Mouse (Mus musculus): ENCODE measurements around the gene Isoc2a.

Gene Isoc2a

DNA sequence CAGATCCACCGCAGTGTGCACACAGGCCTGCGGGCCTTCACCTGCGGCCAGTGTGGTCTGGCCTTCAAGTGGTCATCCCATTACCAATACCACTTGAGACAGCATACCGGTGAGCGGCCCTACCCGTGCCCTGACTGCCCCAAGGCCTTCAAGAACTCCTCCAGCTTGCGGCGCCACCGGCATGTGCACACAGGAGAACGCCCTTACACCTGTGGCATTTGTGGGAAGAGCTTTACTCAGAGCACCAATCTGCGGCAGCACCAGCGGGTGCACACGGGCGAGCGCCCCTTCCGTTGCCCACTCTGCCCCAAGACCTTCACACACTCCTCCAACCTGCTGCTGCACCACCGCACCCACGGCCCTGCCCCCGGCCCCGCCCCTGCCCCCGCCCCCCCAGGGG is 42.1 kb downstream of the Isoc2a start:
- DNase-seq, result peak; percentile 91

DNA sequence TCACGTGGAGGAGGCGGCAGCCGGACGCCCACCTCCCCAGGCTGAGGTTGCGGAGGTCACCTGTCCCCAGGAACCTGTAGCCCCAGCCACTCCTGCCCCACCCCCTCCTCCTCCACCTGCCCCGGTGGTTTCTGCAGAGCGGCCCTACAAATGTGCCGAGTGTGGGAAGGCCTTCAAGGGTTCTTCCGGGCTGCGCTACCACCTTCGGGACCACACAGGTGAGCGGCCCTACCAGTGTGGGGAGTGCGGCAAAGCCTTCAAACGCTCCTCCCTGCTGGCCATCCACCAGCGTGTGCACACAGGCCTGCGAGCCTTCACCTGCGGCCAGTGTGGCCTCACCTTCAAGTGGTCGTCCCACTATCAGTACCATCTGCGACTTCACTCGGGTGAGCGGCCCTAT is 43.0 kb downstream of the Isoc2a start:
- peak; percentile 91 for DNase-seq

DNA sequence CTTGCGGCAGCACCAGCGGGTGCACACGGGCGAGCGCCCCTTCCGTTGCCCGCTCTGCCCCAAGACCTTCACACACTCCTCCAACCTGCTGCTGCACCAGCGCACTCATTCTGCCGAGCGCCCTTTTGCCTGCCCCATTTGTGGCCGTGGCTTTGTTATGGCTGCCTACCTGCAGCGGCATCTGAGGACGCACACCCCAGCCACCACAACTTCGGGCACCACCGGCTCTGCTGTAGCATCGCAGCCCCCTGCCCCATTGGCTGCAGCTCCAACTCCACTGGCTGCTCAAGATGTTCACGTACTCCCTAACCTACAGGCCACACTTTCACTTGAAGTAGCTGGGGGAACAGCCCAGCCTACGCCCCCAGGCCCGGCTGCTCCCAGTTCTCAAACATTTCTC is 43.5 kb downstream of the Isoc2a start:
- no peak for DNase-seq

DNA sequence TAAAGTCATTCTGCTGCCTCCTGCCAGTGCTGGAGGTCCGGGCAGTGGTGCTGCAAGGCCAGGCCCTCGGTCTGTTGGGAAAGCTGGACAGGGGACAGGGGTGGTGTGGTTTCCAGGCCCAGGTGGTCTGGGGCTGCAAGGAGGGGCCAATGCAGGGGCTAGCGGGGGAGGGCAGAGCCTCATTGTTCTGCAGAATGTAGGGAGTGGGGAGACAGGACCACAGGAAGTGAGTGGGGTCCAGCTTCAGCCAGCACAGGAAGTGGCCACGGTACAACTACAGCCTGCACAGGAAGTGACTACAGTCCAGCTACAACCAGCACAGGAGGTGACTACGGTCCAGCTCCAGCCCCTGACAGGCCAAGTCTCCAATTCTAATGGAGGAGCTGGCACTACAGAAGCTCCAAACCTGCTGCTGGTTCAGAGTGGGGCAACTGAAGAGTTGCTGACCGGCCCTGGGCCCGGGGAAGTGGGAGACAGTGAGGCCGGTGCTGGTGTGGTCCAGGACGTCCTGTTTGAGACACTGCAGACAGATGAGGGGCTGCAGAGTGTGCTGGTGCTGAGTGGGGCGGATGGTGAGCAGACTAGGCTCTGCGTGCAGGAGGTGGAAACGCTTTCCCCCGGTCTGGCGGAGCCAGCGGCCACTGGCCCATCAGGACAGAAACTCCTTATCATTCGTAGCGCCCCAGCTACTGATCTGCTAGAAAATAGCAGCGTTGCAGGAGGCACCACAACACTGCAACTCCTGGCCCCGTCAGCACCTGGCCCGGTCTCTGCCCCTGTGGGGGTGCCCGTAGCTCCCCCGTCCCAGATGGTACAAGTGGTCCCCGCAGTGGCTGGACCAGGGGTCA is 44.2 kb downstream of the Isoc2a start:
- peak; percentile 96 for DNase-seq

DNA sequence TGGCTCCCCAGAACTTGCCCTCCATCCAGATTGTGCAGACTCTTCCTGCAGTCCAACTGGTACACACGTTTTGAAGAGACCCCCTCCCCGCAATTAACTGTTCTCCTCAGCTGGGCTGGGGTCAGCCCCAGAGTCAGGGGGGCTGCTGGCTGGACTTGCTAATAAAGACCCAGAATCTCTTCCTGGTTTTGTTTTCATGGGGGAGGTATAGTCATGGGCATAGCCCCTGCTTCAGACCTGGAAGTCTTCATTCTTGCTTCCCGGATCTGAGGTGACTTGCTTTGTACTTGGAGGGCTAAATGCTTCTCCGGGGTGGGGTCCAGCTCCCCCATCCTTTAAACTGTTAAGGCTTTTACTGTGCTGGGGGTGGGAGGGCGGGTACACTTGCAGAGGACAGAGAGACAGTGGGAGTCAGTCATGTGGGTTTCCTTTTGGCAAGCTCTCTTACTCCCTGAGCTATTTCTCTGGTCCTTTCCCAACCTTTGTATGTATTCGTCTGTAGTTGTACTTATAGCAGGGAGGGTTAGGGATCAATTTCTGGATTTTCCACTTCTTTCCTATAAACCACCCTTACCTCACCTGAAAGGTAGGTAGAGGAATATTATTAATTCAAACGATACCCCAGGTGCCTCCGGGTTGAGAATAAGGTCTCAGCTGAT is 45.0 kb downstream of the Isoc2a start, which contains the start of gene Nat14:
Gene Nat14 (plus strand): TSS at position 205 of the 659 bp plus-strand sequence.
- peak; percentile 92 for DNase-seq

DNA sequence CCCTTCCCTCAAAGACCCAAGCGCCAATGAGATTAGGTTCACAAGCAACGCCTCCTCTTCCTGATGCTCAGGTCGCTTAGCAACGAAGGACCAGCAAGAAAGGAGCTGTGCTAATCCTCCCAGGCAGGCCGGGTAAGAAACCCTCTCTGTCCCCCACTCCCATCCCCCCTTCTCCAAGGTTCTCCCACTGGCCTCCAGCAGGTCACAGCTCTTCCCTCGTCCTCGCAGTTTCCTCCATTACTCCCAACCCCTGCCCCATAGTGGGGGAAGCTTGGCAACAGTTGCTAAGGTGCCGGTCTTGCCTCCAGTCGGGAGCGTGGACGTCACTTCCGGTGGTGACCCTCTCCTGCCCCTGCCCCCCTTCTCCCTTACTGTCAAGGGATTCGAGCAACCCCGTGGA is 45.6 kb downstream of the Isoc2a start:
- DNase-seq, result peak; percentile 98

DNA sequence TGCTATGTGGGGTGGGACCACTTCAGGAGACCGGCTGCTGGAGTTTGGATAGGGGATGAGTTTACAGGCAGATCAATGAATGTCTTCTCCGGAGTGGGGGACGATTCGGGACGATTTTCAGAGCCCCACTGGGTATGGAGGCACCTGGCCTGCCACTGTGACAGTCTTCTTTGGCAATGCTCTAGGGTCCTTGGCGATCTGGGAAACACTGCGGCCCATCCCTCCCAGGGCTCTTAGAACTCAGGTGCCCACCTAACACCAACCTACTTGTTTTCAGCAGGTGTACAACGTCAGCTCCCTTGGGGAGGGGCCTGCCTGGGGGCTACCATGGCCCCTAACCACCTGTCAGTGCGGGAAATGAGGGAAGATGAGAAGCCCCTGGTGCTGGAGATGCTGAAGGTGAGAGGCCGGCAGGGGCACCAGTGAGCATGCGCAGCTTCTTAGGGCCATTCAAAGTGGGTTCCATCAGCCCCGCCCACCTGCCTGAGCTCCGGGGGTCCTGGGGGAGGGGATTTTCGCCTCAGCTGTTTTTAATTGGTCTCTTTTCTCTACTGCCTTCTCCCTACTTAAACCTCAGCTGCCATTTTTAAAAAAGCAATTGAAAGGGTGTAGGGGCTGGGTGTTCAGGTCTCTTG is 46.1 kb downstream of the Isoc2a start:
- peak; percentile 96 for DNase-seq

DNA sequence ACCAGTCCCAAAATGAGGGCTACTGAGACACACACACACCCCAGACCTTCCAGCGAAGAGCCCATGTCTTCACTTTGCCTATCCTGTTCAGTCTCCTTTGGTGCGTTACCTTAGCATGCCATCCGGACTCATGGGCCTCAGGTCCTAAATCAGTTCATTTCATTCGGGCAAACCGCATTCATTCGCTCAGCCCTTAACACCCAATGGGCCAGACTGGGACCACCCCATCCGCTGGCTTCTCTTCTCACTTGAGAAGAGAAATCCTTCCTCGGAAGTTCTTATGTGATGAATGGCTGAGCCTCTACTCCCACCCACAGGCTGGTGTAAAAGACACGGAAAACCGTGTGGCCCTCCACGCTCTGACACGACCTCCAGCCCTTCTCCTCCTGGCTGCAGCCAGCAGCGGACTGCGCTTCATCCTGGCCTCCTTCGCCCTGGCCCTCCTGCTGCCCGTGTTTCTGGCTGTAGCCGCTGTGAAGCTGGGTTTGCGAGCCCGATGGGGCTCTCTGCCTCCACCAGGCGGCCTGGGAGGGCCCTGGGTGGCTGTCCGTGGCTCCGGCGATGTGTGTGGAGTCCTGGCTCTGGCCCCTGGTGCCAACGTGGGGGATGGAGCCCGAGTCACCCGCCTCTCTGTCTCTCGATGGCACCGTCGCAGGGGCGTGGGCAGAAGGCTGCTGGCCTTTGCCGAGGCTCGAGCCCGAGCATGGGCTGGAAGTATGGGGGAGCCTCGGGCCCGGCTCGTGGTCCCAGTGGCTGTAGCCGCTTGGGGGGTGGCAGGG is 46.8 kb downstream of the Isoc2a start:
- DNase-seq, result peak; percentile 97

DNA sequence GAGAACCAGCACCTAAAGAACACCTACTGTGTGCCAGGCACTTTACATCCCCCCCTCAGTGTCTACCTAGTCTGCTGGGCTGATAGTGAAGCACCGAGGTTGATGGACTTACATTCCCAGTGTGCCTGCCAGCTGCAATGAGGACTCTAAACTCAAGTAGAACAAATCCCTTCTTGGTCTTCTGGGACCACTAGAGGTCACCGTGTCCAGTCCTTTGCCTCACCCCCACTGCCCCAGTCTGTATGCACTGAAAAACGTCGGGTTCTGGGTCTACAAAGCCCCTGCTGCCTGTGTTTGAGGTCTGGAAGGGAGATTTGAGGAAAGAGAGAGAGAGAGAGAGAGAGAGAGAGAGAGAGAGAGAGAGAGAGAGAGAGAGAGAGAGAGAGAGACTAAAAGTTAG is 47.5 kb downstream of the Isoc2a start:
- no peak for DNase-seq

DNA sequence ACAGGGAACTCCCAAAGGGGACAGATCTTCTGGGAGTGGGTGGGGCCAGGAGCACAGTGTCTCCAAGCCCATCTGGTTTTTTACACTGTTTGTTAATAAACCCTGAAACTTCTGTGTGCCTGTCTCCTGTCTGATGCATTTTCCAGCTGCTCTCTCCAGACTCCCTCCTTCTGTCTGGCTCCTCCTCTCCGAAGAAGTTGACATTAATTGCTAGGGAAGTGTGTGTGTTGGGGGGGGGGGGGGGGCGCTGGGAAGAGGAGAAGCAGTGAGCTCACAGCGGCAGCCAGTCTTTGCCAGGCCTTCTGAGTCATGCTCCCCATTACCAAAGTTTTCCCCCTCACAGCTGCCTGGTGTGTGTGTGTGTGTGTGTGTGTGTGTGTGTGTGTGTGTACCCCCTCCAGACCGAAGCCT is 47.9 kb downstream of the Isoc2a start:
- peak; percentile 98 for DNase-seq

DNA sequence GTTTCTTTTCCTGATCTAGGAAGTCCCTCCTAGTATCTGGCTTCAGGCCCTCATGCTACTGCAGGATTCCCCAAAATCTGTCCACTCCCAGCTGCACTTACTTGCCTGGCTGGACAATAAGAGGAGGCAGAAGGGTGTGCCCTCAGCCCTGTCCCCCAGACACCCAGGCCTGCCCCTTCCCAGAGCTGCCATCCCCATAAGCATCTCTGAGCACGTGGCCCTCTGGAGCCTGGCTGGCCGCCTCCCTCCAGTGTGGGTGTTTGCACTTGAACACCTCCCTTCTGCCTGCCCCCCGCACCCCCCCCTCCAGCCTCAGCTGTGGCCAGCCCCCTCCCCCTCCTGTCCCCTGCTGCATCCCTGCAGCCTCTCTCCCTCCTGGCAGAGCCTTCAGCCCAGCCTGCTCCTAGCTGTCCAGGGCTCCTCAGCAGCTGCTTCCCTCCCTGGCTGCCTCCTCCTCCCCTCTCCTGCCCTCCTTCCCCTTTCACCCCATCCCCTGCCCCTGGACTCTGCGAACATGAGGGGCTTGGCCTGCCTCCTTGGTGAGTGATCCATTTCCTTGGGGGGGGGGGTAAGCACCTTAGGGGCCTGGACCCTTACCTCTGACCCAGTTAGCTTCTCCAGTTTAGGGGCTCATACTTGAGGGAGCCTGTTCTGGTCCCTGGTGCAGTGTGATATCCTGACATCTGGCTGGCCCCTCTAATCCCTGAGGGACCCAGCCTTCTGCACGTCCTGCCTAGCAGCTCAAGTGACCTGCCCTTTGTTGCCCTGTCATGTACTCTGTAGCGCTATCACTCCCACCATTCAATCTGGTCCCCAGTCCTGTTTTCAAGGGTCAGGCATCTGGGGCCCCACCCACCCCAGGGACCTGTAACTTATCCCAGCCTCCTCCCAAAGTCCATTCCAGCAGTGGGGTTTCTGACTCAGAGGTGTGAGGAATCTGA is 48.8 kb downstream of the Isoc2a start, which contains the start of gene Ssc5d:
Gene Ssc5d (plus strand): TSS at position 345 of the 941 bp plus-strand sequence.
- peak; percentile 98 for DNase-seq

DNA sequence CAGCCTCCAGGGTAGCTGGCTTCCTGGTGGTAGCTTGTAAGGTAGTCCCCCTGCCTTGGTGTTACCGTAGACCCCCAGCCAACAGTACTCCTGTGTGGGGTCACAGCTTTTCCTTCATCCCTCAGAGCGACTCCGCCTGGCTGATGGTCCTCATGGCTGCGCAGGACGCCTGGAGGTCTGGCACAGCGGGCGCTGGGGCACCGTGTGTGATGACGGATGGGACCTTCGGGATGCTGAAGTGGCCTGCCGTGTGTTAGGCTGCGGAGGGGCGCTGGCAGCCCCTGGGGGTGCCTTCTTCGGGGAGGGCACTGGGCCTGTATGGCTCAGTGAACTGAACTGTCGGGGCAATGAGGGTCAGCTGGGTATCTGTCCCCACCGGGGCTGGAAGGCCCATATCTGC is 49.9 kb downstream of the Isoc2a start:
- DNase-seq, result peak; percentile 93

DNA sequence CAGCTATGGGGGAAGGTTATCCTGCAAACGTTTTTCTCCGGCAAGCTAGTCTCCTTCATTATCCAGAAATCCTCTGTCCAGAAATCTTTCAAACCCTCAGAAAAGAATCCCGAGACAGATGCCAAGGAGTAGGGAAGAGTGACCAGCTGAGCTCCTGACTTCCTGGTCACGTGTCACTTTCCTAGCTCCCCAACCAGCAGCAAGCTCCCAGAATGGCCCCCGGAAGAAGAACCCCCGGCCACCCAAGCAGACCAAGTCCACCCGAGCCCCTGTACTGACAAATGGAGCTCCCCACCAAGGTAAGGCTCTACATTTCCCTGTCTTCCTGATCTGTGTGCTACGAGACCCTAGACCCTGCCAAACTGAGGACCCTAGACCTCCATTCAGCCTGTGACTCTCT is 50.8 kb downstream of the Isoc2a start:
- DNase-seq, result peak; percentile 94

DNA sequence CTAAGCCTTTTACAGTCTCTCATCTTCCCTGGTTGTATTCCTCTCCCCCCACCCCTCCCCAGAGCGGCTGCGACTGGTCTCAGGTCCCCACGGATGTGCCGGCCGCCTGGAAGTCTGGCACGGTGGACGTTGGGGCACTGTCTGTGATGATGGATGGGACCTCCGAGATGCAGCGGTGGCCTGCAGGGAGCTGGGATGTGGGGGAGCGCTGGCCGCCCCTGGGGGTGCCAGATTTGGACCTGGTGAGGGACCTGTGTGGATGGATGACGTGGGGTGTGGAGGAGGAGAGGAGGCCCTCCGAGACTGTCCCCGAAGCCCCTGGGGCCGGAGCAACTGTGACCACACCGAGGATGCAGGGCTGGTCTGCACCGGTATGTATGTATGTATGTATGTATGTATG is 51.4 kb downstream of the Isoc2a start:
- peak; percentile 94 for DNase-seq

DNA sequence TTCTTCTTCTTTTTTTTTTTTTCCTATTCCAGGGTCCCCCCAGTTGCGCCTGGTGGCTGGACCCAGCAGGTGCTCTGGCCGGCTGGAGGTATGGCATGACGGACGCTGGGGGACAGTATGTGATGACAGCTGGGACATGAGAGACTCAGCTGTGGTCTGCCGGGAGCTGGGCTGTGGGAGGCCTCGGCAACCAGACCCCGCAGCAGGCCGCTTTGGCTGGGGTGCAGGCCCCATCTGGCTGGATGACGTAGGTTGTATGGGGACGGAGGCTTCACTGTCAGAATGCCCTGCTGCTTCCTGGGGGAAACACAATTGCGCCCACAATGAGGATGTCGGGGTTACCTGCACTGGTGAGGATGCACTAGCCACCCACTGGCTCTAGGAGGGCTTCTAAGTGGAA is 56.1 kb downstream of the Isoc2a start:
- no peak for DNase-seq

DNA sequence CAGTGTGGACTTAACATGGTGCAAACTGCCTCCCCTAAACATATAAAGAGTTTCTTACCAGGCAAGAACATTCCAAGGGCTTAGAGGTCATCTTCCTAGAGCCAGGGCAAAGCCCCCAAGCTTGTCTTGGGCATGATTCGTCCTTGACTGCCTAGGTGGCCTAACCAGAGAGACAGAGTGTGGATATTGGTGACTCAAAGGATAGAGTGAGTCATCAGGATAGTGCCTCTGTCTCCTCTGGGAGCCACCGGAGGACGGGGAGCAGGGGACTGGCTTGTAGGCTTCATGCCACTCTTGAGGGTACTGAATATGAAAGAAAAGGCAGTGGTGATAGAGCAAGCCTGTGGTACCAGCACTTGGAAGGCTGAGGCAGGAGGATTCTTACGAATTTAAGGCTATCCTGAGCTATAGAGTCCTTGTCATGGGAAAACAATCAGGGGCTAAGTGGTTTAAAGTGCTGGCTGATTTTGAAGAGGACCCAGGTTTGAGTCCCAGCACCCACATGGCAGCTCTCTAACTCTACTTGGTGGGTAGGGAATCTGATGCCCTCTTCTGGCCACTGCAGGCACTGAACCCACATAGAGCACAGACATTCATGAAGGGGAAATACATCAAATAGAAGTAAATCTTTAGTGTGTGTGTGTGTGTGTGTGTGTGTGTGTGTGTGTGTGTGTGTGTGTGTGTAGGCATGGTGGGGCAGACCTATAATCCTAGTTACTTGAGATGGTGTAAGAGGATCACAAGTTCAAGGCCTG is 57.4 kb downstream of the Isoc2a start:
- DNase-seq, result no peak

DNA sequence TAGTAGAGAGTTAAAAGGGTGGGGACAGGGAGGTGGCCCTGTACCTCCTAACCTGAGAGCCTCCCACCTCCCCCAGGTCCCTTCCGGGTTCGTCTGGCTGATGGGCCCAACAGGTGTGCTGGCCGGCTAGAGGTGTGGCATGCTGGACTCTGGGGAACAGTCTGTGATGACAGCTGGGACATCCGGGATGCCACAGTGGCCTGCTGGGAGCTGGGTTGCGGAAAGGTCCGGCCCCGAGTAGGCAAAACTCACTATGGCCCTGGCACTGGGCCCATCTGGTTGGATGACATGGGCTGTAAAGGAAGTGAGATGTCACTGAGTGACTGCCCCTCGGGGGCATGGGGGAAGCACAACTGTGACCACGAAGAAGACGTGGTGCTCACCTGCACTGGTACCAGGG is 59.9 kb downstream of the Isoc2a start:
- peak; percentile 86 for DNase-seq

DNA sequence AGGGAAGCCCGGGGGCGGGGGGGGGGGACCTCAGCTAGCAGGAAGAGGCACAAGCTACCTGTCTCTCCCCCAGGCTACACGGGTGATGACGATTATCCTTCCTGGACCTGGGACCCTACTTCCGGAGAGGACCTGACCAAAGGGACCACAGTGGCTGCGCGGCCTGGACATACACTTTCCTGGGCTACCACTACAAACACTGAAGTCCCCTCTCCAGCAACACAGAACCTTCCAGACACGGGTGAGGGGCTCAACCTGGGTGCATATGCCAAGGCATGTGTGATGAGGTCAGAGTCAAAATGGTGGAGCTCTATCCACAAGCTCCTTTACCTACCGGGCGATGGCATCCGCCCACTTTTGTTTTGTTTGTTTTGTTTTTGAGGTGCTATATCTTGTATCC is 60.4 kb downstream of the Isoc2a start:
- peak; percentile 90 for DNase-seq

DNA sequence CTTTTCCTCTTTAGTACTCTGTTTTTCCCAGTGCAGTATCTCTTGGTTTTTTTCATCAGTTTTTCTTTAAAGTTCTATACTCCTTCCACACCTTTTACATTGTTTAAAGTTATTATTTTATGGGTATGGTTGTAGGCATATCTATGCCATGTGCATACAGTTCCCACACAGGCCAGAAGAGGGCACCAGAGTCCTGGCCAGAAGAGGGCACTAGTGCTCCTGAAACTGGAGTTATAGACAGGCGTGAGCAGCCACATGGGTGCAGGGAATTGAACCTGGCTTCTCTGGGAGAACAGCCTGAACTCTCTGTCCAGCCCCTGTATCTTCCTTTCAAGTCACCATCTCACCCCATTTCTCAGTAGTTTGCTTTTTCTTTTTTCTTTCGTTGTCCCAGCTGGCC is 61.5 kb downstream of the Isoc2a start:
- DNase-seq, result peak; percentile 94

DNA sequence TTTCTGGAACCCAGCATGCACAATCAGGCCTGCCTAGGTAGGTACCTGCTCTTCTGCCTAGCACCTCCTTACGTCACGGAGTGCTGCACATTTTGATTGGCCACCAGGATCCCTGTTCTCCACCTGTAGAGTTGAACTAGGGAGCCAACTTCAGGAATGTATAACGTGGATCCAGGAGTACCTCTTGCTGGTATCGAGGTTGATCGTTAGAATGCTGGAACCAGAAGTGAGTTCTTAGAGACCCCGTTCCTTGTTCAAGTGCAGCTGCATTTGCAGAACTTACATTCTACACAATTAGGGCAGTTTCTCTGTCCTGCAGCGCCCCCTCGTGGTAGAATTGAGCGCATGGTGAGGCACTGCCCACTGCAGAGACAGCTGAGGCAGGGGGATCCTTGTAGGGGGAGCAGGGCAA is 63.1 kb downstream of the Isoc2a start:
- DNase-seq, result peak; percentile 97

DNA sequence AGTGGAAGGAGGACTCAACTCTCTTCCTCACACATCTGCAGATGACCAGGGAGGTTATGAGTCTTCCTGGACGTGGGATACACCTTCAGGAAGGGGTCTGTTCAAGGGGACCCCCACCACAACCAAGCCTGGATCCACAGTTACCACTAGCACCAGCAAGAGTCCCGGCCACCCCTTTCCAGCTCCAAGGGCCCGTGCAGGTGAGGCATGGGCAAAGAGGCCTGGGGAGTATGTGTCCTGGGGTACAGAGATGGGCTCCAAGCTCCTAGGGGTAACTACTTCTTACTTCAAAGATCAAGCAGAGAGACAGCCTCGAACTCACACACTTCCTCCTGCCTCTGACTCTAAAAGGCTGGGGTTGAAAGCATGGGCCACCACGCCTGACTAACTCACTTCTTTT is 65.7 kb downstream of the Isoc2a start:
- DNase-seq, result peak; percentile 93

Data from heart, adult 11 months (tissue).